ENCODE assay signal across 8 mouse cellular contexts in the genomic region with DNA sequence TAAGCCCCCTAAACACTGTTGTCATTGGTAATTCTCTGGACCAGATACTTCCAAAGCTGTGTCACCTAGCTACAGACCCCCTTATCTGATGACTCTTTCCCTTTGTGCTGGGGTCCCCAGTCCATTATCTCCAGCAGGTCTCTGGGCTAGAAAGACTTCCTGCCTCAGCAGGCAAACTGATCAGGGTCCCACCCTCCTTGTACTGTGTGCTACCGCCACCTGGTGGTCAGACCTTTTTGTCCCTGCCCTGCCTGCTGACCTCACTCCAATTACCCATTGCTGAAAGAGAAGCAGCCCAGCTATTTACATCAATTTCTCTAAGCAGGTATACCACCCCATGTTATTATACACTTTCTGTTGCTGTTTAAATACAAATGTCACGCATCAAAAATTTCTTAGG. TPM values are rescaled to one million over a fixed set of nuclear protein-coding genes. Genes with fewer than 3 reads are reported as not detected.
DNase-seq lines count a peak whose midpoint lies in the region; ATAC-seq and TF ChIP-seq lines count a peak whose summit lies in the region.

No protein-coding gene starts in this region.

- TF ChIP-seq CTCF in Patski (IDR thresholded peaks at IDR 0.05), result peak; percentile 97

- in situ Hi-C loops in Patski (cut with MboI; ENCODE audit: low pct_unique_long_range_greater_than_20kb), result loop anchor here (10.0 kb wide), 1 partner anchor 710 kb away; no protein-coding TSS in a partner anchor

- WGBS in limb, embryonic 12.5 days, result 5% methylated on average over 2 of the region's 2 CpGs
- 9% methylated on average over 2 of the region's 2 CpGs for WGBS in neural tube, embryonic 12.5 days

- ATAC-seq in Patski, result no peak
- peak; percentile 56; the same call in 1 of the 2 replicates for ATAC-seq in limb, embryonic 12.5 days (ENCODE audit: insufficient number of reproducible peaks, insufficient read depth, low FRiP score, low TSS enrichment, low read depth)
- peak; percentile 52; the same call in 1 of the 2 replicates for ATAC-seq in neural tube, embryonic 12.5 days (ENCODE audit: low FRiP score, low read depth)

- peaks cover 7% of the 10 kb centered on the region for H3K27me3 ChIP-seq in Patski
- H3K27me3 ChIP-seq in limb, embryonic 12.5 days, result peaks cover 26% of the 10 kb centered on the region; the same call in 1 of the 2 replicates
- 0 out of 2 replicates have a peak, but pooled peaks cover 3% of the 10 kb centered on the region for H3K27me3 ChIP-seq in neural tube, embryonic 12.5 days (replicated peaks)

- no peak overlapping the region for H3K27ac ChIP-seq in limb, embryonic 12.5 days
- no peak overlapping the region for H3K27ac ChIP-seq in neural tube, embryonic 12.5 days

- POLR2A ChIA-PET in Patski (lab: Charles Lee), result no interaction called here

- DNase-seq in 3T3-L1 (ENCODE audit: low read depth, low spot score) (peak; percentile 86), Patski (ENCODE audit: low read depth, low spot score) (no peak)
- peak; percentile 85 to 93 for DNase-seq in cerebellum, postnatal 14 days
- peak; percentile 44 for DNase-seq in gastrocnemius, adult 18-20 months (ENCODE audit: low spot score)
- DNase-seq in kidney, adult 8-10 months, result peak; percentile 34 to 72
- peak; percentile 9 to 68 for DNase-seq in thymus, postnatal 10 days (ENCODE audit: low spot score in 2 of 2)

- CTCF ChIA-PET in Patski (lab: Charles Lee), result interaction anchor here (0.8 to 3.0 kb wide), 10 partner anchors 11 to 267 kb away, joined by 3 to 15 read pairs (median 4); no protein-coding TSS in a partner anchor

- H3K9ac ChIP-seq in limb, embryonic 12.5 days (replicated peaks), result no peak overlapping the region
- no peak overlapping the region for H3K9ac ChIP-seq in neural tube, embryonic 12.5 days

- 0 out of 2 replicates have a peak, but pooled peaks cover 11% of the 10 kb centered on the region for H3K4me1 ChIP-seq in limb, embryonic 12.5 days (replicated peaks)
- peaks cover 7% of the 10 kb centered on the region; the same call in 1 of the 2 replicates for H3K4me1 ChIP-seq in neural tube, embryonic 12.5 days

- no peak overlapping the region for H3K4me2 ChIP-seq in limb, embryonic 12.5 days
- H3K4me2 ChIP-seq in neural tube, embryonic 12.5 days (replicated peaks), result no peak overlapping the region

- no peaks in the 10 kb centered on the region for H3K36me3 ChIP-seq in limb, embryonic 12.5 days
- H3K36me3 ChIP-seq in neural tube, embryonic 12.5 days, result no peaks in the 10 kb centered on the region

- H3K4me3 ChIP-seq in limb, embryonic 12.5 days (replicated peaks), result no peak overlapping the region
- no peak overlapping the region for H3K4me3 ChIP-seq in neural tube, embryonic 12.5 days

- no peaks in the 10 kb centered on the region for H3K9me3 ChIP-seq in limb, embryonic 12.5 days
- H3K9me3 ChIP-seq in neural tube, embryonic 12.5 days, result no peaks in the 10 kb centered on the region

RNA-seq across cellular contexts. Expression of gene Ccna1, which starts 9.1 kb away (rescaled TPM):
- polyA plus RNA-seq in Patski (2021), result 0.31 TPM
- total RNA-seq in gastrocnemius, adult 18-20 months (2021), result not detected
- 1.1 and 2.8 TPM in 2 replicates for polyA plus RNA-seq in limb, embryonic 12.5 days (2016; fragmentation: Nextera tagmentation; extraction: Ambion mirVana)
- polyA plus RNA-seq in neural tube, embryonic 12.5 days (2016; fragmentation: Nextera tagmentation; extraction: Ambion mirVana), result 1.8 and 2.0 TPM in 2 replicates

RNA-seq across cellular contexts. Expression of gene Spg20, which starts 47.5 kb away (rescaled TPM):
- 69.2 TPM for polyA plus RNA-seq in Patski (2021)
- total RNA-seq in gastrocnemius, adult 18-20 months (2021), result 10 to 100 TPM; 32.6 to 36.9 TPM
- polyA plus RNA-seq in limb, embryonic 12.5 days (2016; fragmentation: Nextera tagmentation; extraction: Ambion mirVana), result 93.8 and 98.5 TPM in 2 replicates
- 34.2 and 37.4 TPM in 2 replicates for polyA plus RNA-seq in neural tube, embryonic 12.5 days (2016; fragmentation: Nextera tagmentation; extraction: Ambion mirVana)
